Mouse (Mus musculus) ovary, postnatal 14 days (tissue): Measurements from ENCODE around the gene Spata18.

Source experiments
- DNase-seq: peaks from one replicate; pipeline ENCODE4 v3.0.0; 2022; ENCODE audit warnings: low spot score

The Spata18 gene

DNA sequence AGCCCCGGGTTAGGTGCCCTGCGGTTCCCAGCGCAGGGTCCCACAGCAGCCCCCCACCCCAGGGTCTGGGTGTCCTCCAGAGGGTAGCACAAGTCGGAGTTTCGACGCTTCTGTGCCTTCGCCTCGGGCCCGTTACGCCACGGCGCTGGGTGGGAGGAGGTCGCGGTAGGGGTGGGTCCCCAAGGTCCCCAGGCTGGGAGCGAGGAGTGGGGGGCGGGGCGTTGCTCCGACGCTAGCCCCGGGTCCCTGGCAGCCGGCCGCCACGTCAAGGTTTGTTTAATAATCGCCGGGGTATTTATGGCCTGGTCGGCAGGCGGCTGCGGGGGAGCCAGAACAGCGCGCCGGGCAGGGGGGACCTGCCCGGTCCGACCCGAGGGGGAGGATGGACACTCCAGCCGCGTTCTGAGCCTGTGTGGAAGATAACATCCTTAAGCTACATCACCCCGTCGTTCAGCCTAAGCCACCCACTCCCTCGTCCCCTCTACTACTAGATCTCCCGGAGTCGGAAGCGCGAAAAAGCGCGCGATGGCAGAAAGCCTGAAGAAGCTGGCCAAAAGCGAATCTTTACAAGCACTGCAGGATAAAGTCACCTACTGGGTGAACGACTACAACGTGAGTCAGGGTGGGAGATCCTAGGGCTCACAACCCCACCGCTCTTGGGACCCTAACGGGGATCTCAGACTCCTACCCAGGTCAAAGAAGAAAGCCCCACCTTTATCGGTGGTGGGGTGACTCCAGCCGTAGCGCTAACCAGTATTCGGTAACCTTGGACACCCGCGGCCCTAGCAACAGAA lies at the start of gene Spata18:
TSS of gene Spata18 (plus strand) at position 319 of the 794 bp plus-strand sequence.
- DNase-seq = peak; percentile 34

DNA sequence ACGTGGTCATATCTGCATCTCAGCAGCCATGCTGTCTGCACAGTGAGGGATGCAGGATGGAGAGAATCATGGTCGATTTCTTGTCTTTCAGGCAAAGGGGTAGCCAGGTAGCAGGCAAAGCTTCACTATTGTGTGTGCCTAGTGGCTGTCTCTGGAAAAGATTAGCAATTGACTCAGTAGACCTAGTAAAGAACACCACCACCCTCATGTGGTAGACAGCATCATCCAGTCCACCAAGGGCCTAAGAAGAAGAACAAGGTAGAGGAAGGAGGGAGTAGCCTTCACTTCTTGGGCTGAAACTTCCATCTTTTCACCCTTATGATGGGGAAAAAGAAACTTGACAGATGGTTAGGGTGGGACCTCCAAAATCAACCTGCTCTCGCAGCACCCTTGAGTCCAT lies 48.3 kb upstream of the Spata18 start:
- no peak for DNase-seq

DNA sequence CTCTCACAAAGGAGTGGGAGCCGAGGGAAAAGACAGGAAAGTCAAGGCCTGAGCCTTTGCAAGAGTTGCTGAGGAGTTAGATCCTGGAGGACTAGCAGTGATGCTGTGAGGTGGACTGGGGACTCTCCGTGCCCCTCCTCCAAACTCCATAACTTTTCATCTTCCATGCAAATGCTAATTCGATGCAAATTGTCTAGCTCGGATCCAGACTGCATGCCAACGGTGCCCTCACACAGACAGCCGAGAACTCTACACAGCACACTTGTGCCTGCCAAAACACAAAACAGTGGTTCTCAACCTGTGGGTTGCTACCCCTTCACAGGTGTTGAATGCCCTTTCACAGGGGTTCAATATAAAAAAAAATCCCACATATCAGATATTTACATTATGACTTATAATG lies 46.6 kb upstream of the Spata18 start:
- DNase-seq = no peak

DNA sequence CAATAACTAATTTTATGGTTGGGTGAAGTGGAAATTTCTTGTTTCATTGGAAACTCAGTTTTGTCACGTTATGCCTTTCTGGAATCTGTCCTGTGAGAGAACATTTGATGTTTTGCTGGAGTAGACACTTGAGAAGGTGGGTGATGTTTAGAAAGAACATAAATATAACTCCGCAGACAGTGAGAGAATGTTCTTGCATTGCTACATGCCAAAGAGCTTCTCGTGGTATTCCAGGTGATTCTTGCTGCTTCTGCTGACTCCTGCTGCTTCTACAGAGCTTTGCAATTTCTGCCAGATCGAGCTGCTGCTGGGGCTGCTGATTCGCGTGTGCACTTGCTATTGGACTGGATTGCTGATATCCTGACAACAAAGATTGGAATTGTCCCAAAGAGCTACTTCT lies 46.2 kb upstream of the Spata18 start:
- DNase-seq = no peak

DNA sequence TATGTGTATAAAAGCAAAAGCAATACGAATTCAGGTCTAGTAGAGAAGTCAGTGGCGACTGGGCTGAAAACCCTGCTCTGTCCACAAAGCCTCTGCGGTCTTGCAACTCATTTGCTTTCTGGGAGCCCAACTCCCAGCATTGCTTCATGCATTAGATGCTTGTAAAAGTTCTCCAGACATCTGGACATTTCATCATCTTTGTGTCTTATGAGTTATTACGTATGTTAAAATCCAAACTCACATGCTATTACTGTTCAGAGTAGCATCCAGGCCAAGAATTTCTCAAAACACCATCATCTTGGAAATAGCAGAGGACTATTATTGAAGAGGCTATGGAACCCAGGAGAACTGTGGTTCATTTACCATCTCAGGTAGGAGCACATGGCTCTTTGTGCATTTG lies 40.1 kb upstream of the Spata18 start:
- no peak for DNase-seq

DNA sequence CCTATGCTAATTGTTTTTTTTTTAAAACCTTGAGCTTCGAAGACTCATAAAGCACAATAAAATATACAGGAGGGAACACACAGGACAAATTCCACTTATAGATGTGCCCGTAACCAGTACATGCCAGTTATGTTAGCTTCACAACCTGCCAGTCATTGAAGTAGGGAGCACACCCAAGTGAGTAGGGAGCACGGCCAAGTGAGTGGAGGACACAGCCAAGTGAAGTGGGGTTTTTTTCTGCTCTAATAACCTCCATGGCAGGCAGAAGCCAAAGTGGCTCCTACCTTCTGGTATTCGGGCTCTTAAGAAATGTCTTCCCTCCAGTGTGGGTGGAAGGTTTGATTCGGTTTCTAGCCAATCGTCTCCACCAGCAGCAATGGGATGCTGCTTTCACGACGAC lies 37.9 kb upstream of the Spata18 start:
- DNase-seq = no peak

DNA sequence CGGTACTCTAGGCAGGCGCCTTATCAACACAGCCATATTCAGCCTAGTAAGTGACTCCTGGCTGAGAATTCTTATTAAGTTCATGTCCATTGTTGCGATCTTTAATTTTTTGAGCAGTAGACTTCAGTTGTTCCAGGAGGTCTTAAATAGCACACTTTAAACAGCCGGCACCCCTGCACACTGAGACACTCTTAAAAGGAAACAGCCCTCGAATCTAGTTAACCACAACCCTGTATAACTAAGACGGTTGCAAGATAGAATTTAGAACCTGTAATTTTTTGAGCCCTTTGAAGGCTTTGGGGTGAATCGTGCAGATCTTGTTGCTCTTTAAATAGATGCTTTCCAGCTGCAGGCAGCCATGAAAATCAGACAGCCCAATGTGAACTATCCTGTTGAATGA lies 36.0 kb upstream of the Spata18 start:
- no peak for DNase-seq

DNA sequence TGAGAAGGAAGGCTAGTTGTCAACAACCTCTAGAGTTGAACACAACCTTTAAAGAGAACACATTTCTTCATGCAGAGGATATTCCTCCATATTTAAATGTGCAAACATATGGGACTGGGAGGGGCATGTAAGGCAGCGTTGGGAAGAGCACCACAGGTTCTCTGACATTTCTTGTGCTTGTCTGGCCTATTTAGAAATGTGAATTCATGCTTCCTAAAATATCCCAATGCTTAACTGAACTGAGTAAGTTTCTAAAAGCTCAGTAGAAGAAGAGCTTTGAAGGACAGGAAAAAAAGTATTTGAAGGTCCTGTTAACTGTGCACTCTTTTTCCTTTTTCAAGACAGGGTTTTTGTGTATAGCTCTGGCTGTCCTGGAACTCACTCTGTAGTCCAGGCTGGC lies 32.2 kb upstream of the Spata18 start:
- no peak for DNase-seq

DNA sequence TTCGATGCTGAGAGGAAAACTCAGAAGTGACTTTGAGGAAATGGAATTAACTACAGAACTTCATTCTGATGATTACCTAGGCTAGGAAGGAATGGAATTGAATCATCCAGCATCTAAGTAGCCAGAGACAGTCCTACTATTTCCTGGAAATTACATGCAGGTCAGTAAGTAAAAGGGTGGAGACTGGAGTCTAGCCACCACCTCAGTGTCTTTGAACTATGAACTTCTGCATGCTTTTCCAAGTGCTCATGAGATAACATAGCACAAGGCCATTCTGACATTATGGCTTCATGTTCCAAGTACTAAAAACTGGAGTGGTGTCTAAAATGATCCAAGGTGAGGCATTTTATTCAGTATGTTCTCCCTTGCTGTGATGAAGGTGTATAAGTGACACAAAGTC lies 25.7 kb upstream of the Spata18 start:
- no peak for DNase-seq

DNA sequence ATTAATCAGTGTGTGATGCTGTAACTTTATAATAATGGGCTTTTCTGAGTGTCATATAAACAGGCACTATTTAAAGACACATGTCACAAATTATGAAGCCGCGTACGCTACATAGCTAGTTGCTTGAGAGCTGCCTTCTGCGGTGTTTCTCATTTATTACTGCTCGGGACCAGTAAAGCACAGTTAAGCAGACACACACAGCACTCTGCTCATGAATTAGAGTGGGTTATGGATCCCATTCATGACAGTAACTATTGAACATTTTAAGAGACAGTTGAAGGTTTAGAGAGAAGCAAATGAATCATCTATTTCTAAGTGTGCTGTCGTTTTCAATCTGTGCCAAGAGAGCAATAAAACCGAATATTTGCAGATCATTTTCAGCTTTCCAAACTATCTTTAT lies 24.3 kb upstream of the Spata18 start:
- DNase-seq = no peak

DNA sequence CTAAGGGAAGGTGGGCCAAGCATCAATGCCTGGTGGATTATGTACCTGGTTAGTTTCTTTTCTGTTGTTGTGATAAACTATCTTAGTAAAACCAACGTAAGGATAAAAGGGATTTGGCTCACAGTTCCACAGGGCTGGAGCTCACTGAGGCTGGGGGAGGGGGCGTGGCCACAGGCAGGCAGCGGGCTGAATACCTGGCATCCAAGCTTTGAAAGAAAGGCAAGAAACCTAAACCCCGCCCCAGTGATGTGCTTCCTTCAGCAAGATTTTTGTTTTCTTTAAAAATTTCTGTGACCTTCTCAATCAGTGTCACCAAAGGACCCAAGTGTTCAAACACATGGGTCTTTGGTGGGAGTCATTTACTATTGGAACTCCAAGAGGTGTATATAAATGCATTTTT lies 23.6 kb upstream of the Spata18 start:
- DNase-seq = no peak

DNA sequence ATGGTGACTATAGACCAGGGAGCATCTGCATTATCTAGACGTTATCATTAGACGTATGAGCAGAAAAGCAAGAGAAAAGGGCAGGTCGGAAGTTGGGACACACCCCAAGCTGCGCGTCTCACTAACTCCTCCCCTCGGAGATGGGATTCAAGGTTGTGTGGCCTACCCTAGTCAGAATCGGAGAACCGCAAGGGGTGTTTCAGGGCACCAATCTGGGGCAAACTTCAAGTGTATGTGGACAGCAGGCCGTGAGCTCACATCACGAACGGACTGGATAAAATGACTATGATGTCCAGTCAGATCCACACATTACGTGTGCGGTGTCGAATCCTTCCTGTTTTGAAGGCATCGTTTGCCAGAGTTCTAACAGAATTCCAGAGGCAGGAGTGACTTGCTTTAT lies 23.2 kb upstream of the Spata18 start:
- DNase-seq = no peak

DNA sequence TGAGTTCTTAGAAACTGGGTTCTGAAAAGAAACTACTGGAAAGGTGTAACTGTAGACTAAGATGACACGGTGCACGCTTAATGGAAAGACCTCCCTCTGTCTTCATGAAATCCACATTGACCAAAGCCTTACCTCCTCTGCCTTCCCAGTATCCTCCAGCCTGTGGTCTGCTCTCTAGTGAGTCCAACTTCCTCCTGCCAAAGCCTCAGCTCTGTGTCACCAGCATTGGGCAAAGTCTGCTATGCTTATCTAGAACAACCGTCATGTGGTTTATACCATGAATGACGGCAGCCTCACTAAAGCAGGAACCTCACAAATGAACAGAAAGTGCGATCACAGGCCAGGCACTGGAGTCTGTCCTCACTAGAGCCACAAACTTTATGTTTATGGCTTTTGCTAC lies 21.0 kb upstream of the Spata18 start:
- DNase-seq = no peak

DNA sequence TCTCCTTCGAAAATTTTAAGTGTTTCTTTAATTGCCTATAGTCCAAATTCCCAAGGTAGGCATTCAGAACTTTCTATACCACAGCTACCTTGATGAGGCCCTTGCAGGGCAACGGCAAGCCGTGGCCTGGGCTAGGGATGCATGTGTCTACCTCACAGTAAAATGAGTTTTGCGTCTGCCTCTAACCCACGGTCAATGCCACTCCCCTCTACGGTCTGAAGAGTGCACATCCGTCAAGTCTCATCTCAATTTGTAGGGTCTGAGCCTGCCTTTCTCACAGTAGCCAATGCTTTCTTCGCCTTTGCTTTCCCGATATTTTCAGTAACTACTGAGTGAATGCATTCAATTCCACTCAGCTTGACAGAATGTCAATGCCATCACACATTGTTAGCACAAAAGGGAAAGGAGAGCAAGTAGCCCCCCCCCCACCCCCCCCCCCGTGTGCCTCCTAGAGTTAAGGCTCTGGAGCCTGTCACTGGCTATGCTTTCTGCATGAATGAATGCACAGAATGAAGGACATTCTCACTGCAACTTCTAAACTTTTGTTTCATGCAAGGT lies 20.1 kb upstream of the Spata18 start:
- DNase-seq = no peak

DNA sequence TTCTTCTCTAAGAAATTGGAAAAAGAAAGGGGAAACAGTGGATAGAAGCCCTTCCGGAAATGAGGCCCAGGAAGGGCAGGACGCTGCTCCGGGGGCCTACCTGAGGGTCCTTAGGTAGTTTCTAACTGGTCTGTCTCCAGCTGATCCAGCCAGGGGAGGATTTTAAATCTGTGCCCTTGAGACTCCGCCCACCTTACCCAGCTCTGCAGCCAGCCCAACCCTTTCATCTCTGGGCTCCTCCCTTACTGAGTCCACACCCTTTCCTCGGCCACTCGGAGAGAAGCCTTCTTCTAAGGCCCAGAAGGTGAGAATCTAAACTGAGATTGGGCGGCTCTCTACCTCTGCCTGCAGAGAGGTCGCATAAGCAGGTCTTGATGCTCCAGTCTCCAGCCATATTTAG lies 18.9 kb upstream of the Spata18 start, which contains the start of gene Lrrc66:
TSS of gene Lrrc66 (minus strand) at position 236 of the 400 bp plus-strand sequence.
- DNase-seq = no peak

DNA sequence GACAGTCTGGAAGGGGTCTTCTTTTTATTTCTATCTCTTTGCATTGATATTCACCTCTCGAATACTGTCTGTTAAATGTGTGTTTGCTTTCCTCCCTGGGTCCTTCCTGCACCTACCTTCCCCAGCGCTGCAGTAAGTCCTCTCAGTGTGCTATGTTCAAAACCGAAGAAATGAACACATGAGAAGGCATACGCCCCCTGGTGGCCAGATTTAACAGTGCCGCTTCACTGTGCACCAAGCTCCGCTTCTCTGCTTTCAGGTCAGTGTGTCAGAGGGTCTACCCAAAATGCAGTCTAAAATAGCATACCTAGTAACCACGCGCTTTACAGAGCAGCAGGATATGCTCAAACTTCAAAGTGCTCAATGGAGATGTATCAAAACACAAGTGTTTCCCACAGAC lies 18.0 kb upstream of the Spata18 start:
- DNase-seq = peak; percentile 66

DNA sequence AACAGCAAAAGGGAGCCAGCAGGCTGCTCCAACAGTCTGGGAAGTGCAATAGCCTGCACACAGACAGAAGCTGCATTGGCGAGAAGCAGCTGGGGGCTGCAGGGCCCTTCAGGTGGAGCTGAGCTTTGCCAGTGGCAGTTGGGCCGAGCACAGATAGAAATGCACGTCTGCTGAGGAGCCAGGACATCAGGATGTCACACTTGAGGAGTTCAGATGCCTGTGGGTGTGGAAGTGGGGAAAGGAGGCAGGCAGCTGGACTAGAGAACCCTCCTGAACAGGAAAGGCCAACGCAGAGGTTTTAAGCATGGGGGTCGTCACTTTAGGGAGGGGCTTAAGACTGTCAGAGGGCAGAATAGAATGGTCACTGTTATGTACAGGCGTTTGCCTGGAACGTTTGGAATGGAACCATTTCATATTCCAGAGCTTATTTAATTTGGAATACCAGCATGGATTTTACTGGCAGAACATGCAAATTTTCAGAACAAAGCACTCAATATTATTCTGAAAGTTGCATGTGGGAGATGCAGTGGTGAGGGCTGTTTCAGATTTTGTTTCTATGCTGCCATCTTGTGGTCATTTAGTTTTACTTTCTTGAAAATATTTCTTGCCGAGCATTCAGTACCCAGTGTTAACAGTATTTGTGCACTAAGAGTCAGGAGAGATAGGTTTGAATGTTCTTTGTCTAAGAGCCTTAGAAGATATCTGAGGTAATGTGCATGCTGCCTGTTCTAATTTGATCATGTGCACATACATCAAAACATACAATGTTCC lies 13.7 kb upstream of the Spata18 start:
- no peak for DNase-seq

DNA sequence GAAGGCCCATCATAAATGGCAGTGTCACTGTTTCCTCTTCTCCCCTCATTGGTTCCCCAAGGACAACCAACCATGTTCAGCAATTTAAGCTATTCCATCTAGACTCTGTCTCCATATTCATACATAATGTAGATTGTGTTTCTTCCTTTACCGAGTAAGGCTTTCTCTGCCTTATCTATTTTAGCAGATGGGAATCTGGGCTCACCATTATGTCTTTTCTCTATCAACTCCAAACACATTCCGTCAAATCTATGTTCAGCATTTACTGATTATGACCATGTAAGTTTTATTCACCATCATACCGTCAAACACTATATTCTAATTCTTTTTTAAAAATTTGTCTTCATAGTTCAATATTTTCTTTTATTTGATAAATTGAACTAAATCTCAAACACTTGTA lies 10.1 kb upstream of the Spata18 start:
- DNase-seq = no peak

DNA sequence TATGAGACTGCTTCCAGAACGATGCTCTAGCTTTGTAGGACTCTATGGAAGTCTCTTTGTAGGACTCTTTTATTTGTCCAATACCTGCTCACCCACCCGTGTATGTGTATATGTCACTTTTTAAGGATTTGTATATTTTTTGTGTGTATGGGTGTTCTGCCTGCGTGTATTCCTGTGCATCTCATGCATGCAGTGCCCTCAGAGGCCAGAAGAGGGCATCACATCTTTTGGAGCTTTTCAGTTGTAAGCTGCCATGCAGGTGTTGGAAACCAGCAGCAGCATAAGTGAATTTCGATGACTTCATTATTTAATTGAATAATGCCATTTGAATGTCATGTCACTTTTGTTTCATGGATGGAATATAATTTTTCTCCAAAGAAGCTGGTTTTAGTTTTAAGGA lies 9.1 kb upstream of the Spata18 start:
- no peak for DNase-seq

DNA sequence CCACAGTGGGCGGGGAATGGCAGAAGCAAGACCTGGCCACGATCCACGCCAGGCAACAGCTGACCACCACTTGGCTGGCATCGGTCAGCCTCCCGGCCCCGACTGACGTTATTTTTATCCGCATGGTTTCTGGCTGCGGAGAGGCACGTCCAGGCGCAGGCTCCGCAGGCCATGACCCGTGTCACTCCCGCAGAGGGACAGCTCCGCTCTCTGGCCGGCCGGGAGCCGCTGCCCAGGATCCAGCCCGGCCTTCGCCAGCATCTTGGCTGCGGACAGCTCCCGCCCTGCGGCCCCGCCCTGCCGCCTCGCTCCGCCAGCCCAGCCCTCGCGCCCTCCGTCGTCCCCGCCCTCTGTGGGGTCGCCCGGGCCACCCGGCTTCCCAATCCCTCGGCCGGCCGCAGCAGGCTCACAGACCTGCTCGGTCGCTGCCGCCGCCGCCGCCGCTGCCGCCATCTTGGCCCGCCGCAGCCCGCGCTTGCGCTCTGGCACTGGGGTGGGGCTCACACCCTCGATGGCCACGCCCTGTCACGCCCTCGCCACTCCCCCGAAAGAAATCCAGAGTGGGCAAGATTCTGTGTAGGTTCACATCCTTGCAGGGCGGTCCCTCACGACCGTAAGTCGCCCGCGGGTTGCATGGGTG lies 3.8 kb upstream of the Spata18 start, which contains the start of gene Sgcb:
TSS of gene Sgcb (minus strand) at position 530 of the 640 bp plus-strand sequence.
- DNase-seq = peak; percentile 83

DNA sequence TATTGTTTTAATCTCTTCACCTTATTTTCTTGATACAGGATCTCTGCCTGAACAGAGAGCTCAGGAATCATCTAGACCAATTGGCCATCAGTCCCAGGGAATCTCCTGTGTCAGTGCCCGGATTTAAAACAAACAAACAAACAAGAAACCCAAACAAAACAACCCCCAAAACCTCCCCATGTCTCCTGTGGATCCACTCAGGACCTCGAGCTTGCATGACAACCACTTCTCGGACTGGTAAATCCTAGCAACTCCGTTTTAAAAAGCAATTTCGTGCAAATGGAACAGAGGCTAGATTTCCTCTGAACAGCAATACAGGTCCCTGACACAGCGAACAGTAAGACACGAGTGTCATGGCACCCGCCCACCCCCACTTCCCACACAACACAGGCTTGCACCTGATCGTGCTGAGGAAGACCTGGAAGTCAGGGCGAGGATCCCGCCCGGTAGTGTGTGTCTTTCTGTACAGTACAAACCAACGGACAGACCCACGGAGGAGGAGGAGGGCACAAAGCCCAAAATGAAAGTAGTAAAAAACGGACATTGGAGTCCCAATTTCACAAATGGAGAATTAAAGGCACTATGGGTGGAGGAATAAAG lies 714 bp upstream of the Spata18 start:
- no peak for DNase-seq

DNA sequence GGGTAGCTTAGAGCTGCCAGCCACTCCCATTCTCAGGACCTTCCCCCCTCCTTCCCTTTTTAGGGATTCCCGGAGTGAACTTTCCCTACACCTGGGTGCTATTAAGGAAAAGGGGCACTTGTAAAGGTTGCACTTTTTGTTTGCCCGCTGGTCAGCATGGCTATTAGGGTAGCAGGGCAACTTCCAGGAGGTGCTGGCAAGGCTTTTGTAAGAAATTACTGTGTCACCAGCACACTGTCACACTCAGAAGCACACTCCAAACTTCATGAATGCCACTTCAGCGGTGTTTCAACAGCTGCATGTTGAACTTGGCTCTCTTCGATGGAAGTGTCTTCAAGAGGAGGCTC lies 649 bp downstream of the Spata18 start:
- no peak for DNase-seq
